Mouse (Mus musculus) G1E (cell line): Measurements from ENCODE around the gene Asb1.

Experiments used
- CTCF ChIP-seq: IDR thresholded peaks from 2 replicates; pipeline ENCODE4 v1.5.1; 2012; ENCODE audit warnings: low read depth, low read length, inconsistent platforms, mixed read lengths
- GATA1 ChIP-seq: IDR thresholded peaks from 2 replicates; pipeline ENCODE4 v1.6.1; 2012; ENCODE audit warnings: borderline replicate concordance, low read length, inconsistent platforms, mixed read lengths
- GATA2 ChIP-seq: IDR thresholded peaks from 2 replicates; pipeline ENCODE4 v1.6.1; 2012; ENCODE audit warnings: low read depth, low read length, inconsistent platforms, borderline replicate concordance

DNA sequence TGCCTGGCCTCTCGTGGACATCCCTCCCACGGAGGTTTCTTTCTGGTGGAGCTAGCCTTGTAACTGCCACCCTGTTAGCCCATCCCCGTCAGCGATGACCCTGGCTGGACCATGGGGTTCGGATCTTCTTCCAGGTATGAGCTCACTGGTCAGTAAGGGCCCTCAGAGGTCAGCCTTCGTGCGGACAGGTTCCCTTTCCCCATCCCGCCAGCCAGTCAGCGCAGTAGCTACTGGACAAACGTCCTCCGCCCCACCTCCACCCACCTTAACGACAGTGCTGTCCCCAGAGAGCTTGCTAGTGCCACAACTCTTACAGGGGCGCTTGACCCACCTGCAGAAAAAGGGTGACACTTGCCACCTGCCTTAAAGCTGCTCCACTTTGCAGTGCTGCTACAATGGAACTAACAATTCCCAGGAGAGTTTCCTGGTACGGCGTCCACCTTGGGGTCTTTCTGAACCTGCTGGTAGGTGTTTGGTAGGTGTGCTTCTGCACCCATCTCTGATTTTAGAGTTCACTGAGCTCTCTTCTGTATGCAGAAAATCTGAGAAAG, 773 bp downstream of the Asb1 start:
- TF ChIP-seq CTCF (no peak), GATA1 (no peak), GATA2 (no peak)
